Mouse (Mus musculus) bone marrow, adult 2 months (tissue): Measurements from ENCODE around the gene Gramd2.

ENCODE experiments used
- CTCF ChIP-seq: fragments of 200-500 bp; IDR thresholded peaks from 2 replicates; pipeline ENCODE4 v1.5.1; 2011; ENCODE audit warnings: low read length, control low read depth; ENCODE audit not compliant: control insufficient read depth, insufficient read depth
- POLR2A ChIP-seq: fragments of 200-500 bp; IDR thresholded peaks from 2 replicates; pipeline ENCODE4 v1.6.1; 2011; ENCODE audit warnings: low read depth, mild to moderate bottlenecking, control low read depth, low read length, borderline replicate concordance; ENCODE audit not compliant: control insufficient read depth

DNA sequence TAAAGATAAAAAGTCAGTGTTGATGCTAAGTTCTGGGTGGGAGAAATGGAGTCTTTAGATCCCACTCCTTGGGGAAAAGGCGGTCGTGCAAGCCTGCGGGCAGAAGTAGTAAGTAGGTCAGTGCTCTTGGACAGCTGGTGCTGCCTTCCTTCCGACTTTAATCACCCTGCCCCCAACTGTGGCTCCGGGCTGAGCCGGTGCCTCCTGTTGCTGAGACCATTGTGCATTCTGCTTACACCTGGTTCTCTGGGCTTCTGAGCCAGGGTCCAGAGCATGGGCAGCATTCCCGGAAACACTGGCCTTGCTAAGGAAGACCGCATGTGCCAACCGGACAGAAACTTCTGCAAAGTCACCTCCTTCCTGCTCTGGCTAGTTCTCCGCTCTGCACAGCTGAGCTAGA is 19.5 kb upstream of the Gramd2 start:
- TF ChIP-seq CTCF = no peak
- no peak for TF ChIP-seq POLR2A
